Mouse (Mus musculus): ENCODE data around the gene Ifi35. TPM values are rescaled to one million over a fixed set of nuclear protein-coding genes. Genes with fewer than 3 reads are reported as not detected.

Ifi35 gene
- polyA plus RNA-seq, 1 experiment from 2014 or later: 2.2 TPM

GRCm38 (mm10) chr11:101507090-101507489 is 58.9 kb downstream of the Ifi35 start:
- no peak for ATAC-seq (ENCODE audit: low FRiP score)
- H3K36me3 ChIP-seq (replicated peaks): peaks cover 62% of the 10 kb centered on the region
- WGBS: 96% methylated on average over 7 of the region's 7 CpGs

More at GRCm38 (mm10) chr11:101507090-101507489, 58.9 kb downstream of the Ifi35 start:
- Histone ChIP-seq H3K27ac (no peak overlapping the region), H3K4me1 (no peaks in the 10 kb centered on the region), H3K4me2 (no peak overlapping the region), H3K4me3 (replicated peaks) (no peak overlapping the region), H3K9ac (no peak overlapping the region), H3K27me3 (no peaks in the 10 kb centered on the region), H3K9me3 (no peaks in the 10 kb centered on the region)

Small RNA genes within 50 kb of the gene (microRNA-seq; reads per million reads assigned to microRNA genes)
- not detected for gene Mir6929

Other genes starting within 250 kb of the Ifi35 start
- gene Ezh1, start 221.9 kb upstream of the Ifi35 start, polyA plus RNA-seq (2016; fragmentation: Nextera tagmentation; extraction: Ambion mirVana): 11.1 and 12.5 TPM in 2 replicates
- gene Ramp2, start 202.4 kb upstream of the Ifi35 start, polyA plus RNA-seq (2016; fragmentation: Nextera tagmentation; extraction: Ambion mirVana): 43.7 and 49.6 TPM in 2 replicates
- 90.4 and 93.1 TPM in 2 replicates for gene Vps25, start 194.7 kb upstream of the Ifi35 start, polyA plus RNA-seq (2016; fragmentation: Nextera tagmentation; extraction: Ambion mirVana)
- 5.7 and 7.5 TPM in 2 replicates for gene Wnk4, start 187.8 kb upstream of the Ifi35 start, polyA plus RNA-seq (2016; fragmentation: Nextera tagmentation; extraction: Ambion mirVana)
- 1.6 TPM in 2 replicates for gene Cntd1, start 169.4 kb upstream of the Ifi35 start, polyA plus RNA-seq (2016; fragmentation: Nextera tagmentation; extraction: Ambion mirVana)
- gene Coa3, start 169.3 kb upstream of the Ifi35 start, polyA plus RNA-seq (2016; fragmentation: Nextera tagmentation; extraction: Ambion mirVana): 178 and 183 TPM in 2 replicates
- 164 and 169 TPM in 2 replicates for gene Becn1, start 146.1 kb upstream of the Ifi35 start, polyA plus RNA-seq (2016; fragmentation: Nextera tagmentation; extraction: Ambion mirVana)
- 182 and 189 TPM in 2 replicates for gene Psme3, start 132.2 kb upstream of the Ifi35 start, polyA plus RNA-seq (2016; fragmentation: Nextera tagmentation; extraction: Ambion mirVana)
- gene Aoc2, start 123.3 kb upstream of the Ifi35 start, polyA plus RNA-seq (2016; fragmentation: Nextera tagmentation; extraction: Ambion mirVana): 2.9 and 3.1 TPM in 2 replicates
- gene Aoc3, start 117.8 kb upstream of the Ifi35 start, polyA plus RNA-seq (2016; fragmentation: Nextera tagmentation; extraction: Ambion mirVana): not detected in 2 replicates
- not detected in 2 replicates for gene G6pc, start 80.8 kb upstream of the Ifi35 start, polyA plus RNA-seq (2016; fragmentation: Nextera tagmentation; extraction: Ambion mirVana)
- 94.3 and 98.7 TPM in 2 replicates for gene Aarsd1, start 30.8 kb upstream of the Ifi35 start, polyA plus RNA-seq (2016; fragmentation: Nextera tagmentation; extraction: Ambion mirVana)
- gene Gm27029, start 23.6 kb upstream of the Ifi35 start, polyA plus RNA-seq (2016; fragmentation: Nextera tagmentation; extraction: Ambion mirVana): 5.8 and 6.5 TPM in 2 replicates
- 27.3 and 27.8 TPM in 2 replicates for gene Rundc1, start 23.3 kb upstream of the Ifi35 start, polyA plus RNA-seq (2016; fragmentation: Nextera tagmentation; extraction: Ambion mirVana)
- 2.1 and 2.5 TPM in 2 replicates for gene Ptges3l, start 23.1 kb upstream of the Ifi35 start, polyA plus RNA-seq (2016; fragmentation: Nextera tagmentation; extraction: Ambion mirVana)
- gene Rpl27, start 6.1 kb upstream of the Ifi35 start, polyA plus RNA-seq (2016; fragmentation: Nextera tagmentation; extraction: Ambion mirVana): 354 and 378 TPM in 2 replicates
- 101 and 105 TPM in 2 replicates for gene Rnd2, start 16.6 kb downstream of the Ifi35 start, polyA plus RNA-seq (2016; fragmentation: Nextera tagmentation; extraction: Ambion mirVana)
- 62.9 and 65.4 TPM in 2 replicates for gene Vat1, start 17.8 kb downstream of the Ifi35 start, polyA plus RNA-seq (2016; fragmentation: Nextera tagmentation; extraction: Ambion mirVana)
- 24.3 TPM in 2 replicates for gene Brca1, start 103.5 kb downstream of the Ifi35 start, polyA plus RNA-seq (2016; fragmentation: Nextera tagmentation; extraction: Ambion mirVana)
- gene Nbr1, start 103.7 kb downstream of the Ifi35 start, polyA plus RNA-seq (2016; fragmentation: Nextera tagmentation; extraction: Ambion mirVana): 118 and 134 TPM in 2 replicates
- 1.8 and 3.0 TPM in 2 replicates for gene Tmem106a, start 133.8 kb downstream of the Ifi35 start, polyA plus RNA-seq (2016; fragmentation: Nextera tagmentation; extraction: Ambion mirVana)
- not detected in 2 replicates for gene Gm11634, start 150.8 kb downstream of the Ifi35 start, polyA plus RNA-seq (2016; fragmentation: Nextera tagmentation; extraction: Ambion mirVana)
- 50.9 and 58.5 TPM in 2 replicates for gene Rdm1, start 178.8 kb downstream of the Ifi35 start, polyA plus RNA-seq (2016; fragmentation: Nextera tagmentation; extraction: Ambion mirVana)
- gene Arl4d, start 217.1 kb downstream of the Ifi35 start, polyA plus RNA-seq (2016; fragmentation: Nextera tagmentation; extraction: Ambion mirVana): 16.2 and 24.1 TPM in 2 replicates

Measured in forebrain, embryonic 12.5 days (tissue).